Mouse (Mus musculus) embryonic facial prominence, embryonic 11.5 days (tissue): ENCODE measurements around the gene Zfp318. TPM values are rescaled to one million over a fixed set of nuclear protein-coding genes. Genes with fewer than 3 reads are reported as not detected.

Experiments used
- ATAC-seq: fragments of 200-750 bp; cut with Nextera tagmentation; replicated peaks from 2 replicates; pipeline ENCODE4 v1.8.0; 2017; ENCODE audit warnings: low read depth; ENCODE audit not compliant: insufficient number of reproducible peaks, low FRiP score, low TSS enrichment
- DNase-seq: peaks from one replicate; pipeline ENCODE4 v3.0.0-alpha.2; 2015; ENCODE audit warnings: low spot score
- H3K27ac ChIP-seq: fragments of 300-500 bp; sonication (generic); replicated peaks from 2 replicates; pipeline ENCODE4 v1.5.1; 2014; ENCODE audit warnings: mild to moderate bottlenecking, low read depth, low read length, control low read depth
- H3K27me3 ChIP-seq: fragments of 300-500 bp; sonication (generic); 2 replicates; pipeline ENCODE4 v1.6.1; 2014; ENCODE audit warnings: mild to moderate bottlenecking, low read length, moderate library complexity, mixed read lengths; ENCODE audit not compliant: control insufficient read depth, insufficient read depth
- H3K36me3 ChIP-seq: fragments of 300-500 bp; sonication (generic); replicated peaks from 2 replicates; pipeline ENCODE4 v1.6.1; 2014; ENCODE audit warnings: low read depth, mild to moderate bottlenecking, low read length, moderate library complexity, mixed read lengths; ENCODE audit not compliant: control insufficient read depth, insufficient read depth
- H3K4me1 ChIP-seq: fragments of 300-500 bp; sonication (generic); 2 replicates; pipeline ENCODE4 v1.6.1; 2014; ENCODE audit warnings: low read length, mixed read lengths; ENCODE audit not compliant: control insufficient read depth, insufficient read depth
- H3K4me2 ChIP-seq: fragments of 300-500 bp; sonication (generic); 2 replicates; pipeline ENCODE4 v1.6.1; 2014; ENCODE audit warnings: low read depth, mild to moderate bottlenecking, control low read depth, low read length, moderate library complexity
- H3K4me3 ChIP-seq: fragments of 300-500 bp; sonication (generic); 2 replicates; pipeline ENCODE4 v1.5.1; 2014; ENCODE audit warnings: low read depth, low read length, control low read depth
- H3K9ac ChIP-seq: fragments of 300-500 bp; sonication (generic); replicated peaks from 2 replicates; pipeline ENCODE4 v1.6.1; 2014; ENCODE audit warnings: mild to moderate bottlenecking, control low read depth, low read length
- H3K9me3 ChIP-seq: fragments of 300-500 bp; sonication (generic); replicated peaks from 2 replicates; pipeline ENCODE4 v1.6.1; 2016; ENCODE audit warnings: mild to moderate bottlenecking, low read length, inconsistent platforms, mixed read lengths; ENCODE audit not compliant: control insufficient read depth
- WGBS: fragments of 180-500 bp; shearing (Covaris S2); extraction: QIAGEN DNeasy Blood & Tissue Kit; methylation state at CpG from one replicate; pipeline ENCODE4 v1.1.7; 2014; 5-methylcytosine and 5-hydroxymethylcytosine counted together
- polyA plus RNA-seq: library from polyadenylated mRNA; unstranded; fragments of >200 nt; fragmentation: Nextera tagmentation; extraction: Ambion mirVana; gene quantifications from 2 replicates; pipeline ENCODE4 v1.2.1, GENCODE M21; 2014

The Zfp318 gene
- polyA plus RNA-seq, 1 experiment from 2014 or later: 12.1 TPM

GRCm38 (mm10) chr17:46433627-46434026, 50.1 kb downstream of the Zfp318 start:
- Histone ChIP-seq H3K4me1 (no peaks in the 10 kb centered on the region), H3K9me3 (no peaks in the 10 kb centered on the region), H3K4me3 (no peak overlapping the region), H3K27me3 (no peaks in the 10 kb centered on the region), H3K4me2 (peak overlapping the region; percentile 43), H3K36me3 (no peaks in the 10 kb centered on the region), H3K9ac (0 out of 2 replicates have a peak overlapping the region, but pooled peaks have one; percentile 4), H3K27ac (no peak overlapping the region)
- DNase-seq (no peak), ATAC-seq (no peak)
- 3% methylated on average over 17 of the region's 17 CpGs for WGBS

GRCm38 (mm10) chr17:46436672-46437366, 53.3 kb downstream of the Zfp318 start:
- H3K27me3 ChIP-seq: 0 out of 2 replicates have a peak, but pooled peaks cover under 1% of the 10 kb centered on the region
- no peaks in the 10 kb centered on the region for H3K9me3 ChIP-seq
- WGBS: 29% methylated on average over 23 of the region's 23 CpGs
- no peaks in the 10 kb centered on the region for H3K4me1 ChIP-seq
- H3K4me3 ChIP-seq: no peak overlapping the region
- no peaks in the 10 kb centered on the region for H3K36me3 ChIP-seq
- DNase-seq (peak; percentile 65), ATAC-seq (peak; percentile 68)
- no peak overlapping the region for H3K9ac ChIP-seq
- H3K4me2 ChIP-seq: no peak overlapping the region
- H3K27ac ChIP-seq: no peak overlapping the region

- WGBS: 70% methylated on average over 4 of the region's 4 CpGs
- Histone ChIP-seq H3K9me3 (no peaks in the 10 kb centered on the region), H3K9ac (no peak within 1 kb of the TSS), H3K4me3 (no peak within 1 kb of the TSS), H3K36me3 (no peaks in the 10 kb centered on the region), H3K4me2 (no peak within 1 kb of the TSS), H3K4me1 (no peaks in the 10 kb centered on the region), H3K27ac (no peak within 1 kb of the TSS), H3K27me3 (peaks cover 15% of the 10 kb centered on the region)
- ATAC-seq: no peak
- DNase-seq: no peak
Observed at GRCm38 (mm10) chr17:46438298-46438873, 54.9 kb downstream of the Zfp318 start, which contains the start of gene Slc22a7. Gene Slc22a7 (minus strand): TSS chr17:46438457.

GRCm38 (mm10) chr17:46439176-46439575, 55.6 kb downstream of the Zfp318 start:
- ATAC-seq (no peak), DNase-seq (no peak)
- Histone ChIP-seq H3K4me1 (no peaks in the 10 kb centered on the region; the same call in 1 of the 2 replicates), H3K4me3 (no peak overlapping the region), H3K9me3 (no peaks in the 10 kb centered on the region), H3K9ac (no peak overlapping the region), H3K27me3 (peaks cover 23% of the 10 kb centered on the region), H3K4me2 (no peak overlapping the region), H3K27ac (no peak overlapping the region), H3K36me3 (no peaks in the 10 kb centered on the region)
- WGBS: 92% methylated on average over 10 of the region's 10 CpGs

GRCm38 (mm10) chr17:46444839-46445579, 61.5 kb downstream of the Zfp318 start:
- H3K9me3 ChIP-seq: no peaks in the 10 kb centered on the region
- H3K27ac ChIP-seq: no peak overlapping the region
- DNase-seq: no peak
- WGBS: under 1% methylated on average over 49 of the region's 50 CpGs
- peak overlapping the region; percentile 68 for H3K4me2 ChIP-seq
- peaks cover 44% of the 10 kb centered on the region for H3K27me3 ChIP-seq
- no peaks in the 10 kb centered on the region for H3K36me3 ChIP-seq
- no peaks in the 10 kb centered on the region; the same call in 1 of the 2 replicates for H3K4me1 ChIP-seq
- H3K9ac ChIP-seq: peak overlapping the region; percentile 50
- H3K4me3 ChIP-seq: peak overlapping the region; percentile 35
- no peak; the same call in 1 of the 2 replicates for ATAC-seq

GRCm38 (mm10) chr17:46446264-46446663, 62.7 kb downstream of the Zfp318 start:
- H3K27ac ChIP-seq: no peak overlapping the region

GRCm38 (mm10) chr17:46452683-46453082, 69.2 kb downstream of the Zfp318 start:
- Histone ChIP-seq H3K27me3 (peaks cover 23% of the 10 kb centered on the region), H3K4me2 (no peak overlapping the region), H3K9me3 (no peaks in the 10 kb centered on the region), H3K4me3 (no peak overlapping the region), H3K9ac (no peak overlapping the region), H3K36me3 (no peaks in the 10 kb centered on the region), H3K4me1 (peaks cover 13% of the 10 kb centered on the region), H3K27ac (no peak overlapping the region)
- DNase-seq (no peak), ATAC-seq (no peak)
- WGBS: 34% methylated on average over 5 of the region's 5 CpGs

More at GRCm38 (mm10) chr17:46446264-46446663, 62.7 kb downstream of the Zfp318 start:
- DNase-seq (no peak), ATAC-seq (no peak)
- no peaks in the 10 kb centered on the region; the same call in 1 of the 2 replicates for H3K4me1 ChIP-seq
- H3K9me3 ChIP-seq: no peaks in the 10 kb centered on the region
- H3K27me3 ChIP-seq: peaks cover 44% of the 10 kb centered on the region
- H3K4me3 ChIP-seq: no peak overlapping the region
- H3K9ac ChIP-seq: no peak overlapping the region
- H3K4me2 ChIP-seq: no peak overlapping the region
- H3K36me3 ChIP-seq: no peaks in the 10 kb centered on the region
- 93% methylated on average over 16 of the region's 16 CpGs for WGBS
